Mouse (Mus musculus) kidney, postnatal 4 days (tissue): ENCODE results near the gene Hand1.
"Not testable (repeated sequence)": the region's sequence is repeated elsewhere in the genome, so short reads cannot be mapped to it uniquely, and the experiment has no call there.

Experiments used
- DNase-seq, 2 experiments: peaks; one replicate each; pipeline ENCODE4 v3.0.0; 2021; ENCODE audit warnings: mixed read lengths in 2 of 2

The Hand1 gene

GRCm38 (mm10) chr11:57833296-57833977 lies 819 bp upstream of the Hand1 start:
- DNase-seq, result peak in 1 of 2 experiments; percentile 38

DNA sequence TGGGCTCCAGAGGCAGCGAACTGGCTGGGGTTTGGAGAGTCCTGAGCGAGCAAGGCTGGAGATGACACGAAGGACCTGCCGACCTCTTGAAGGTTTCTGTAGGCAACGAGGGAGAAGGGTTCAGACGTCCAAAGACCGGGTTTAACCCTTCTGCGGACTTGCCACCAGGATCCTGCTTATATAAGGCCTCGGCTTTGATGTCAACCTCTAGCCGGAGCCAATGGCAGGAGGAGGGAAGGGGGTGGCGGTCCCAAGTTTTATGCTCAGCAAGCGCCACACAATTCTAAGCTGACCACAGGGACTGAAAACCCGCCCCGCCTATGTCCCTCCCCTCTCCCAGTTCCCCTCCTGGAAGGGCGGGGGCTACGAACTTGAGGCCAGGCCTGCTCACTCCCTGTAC lies 757 bp downstream of the Hand1 start:
- no peak for DNase-seq

DNA sequence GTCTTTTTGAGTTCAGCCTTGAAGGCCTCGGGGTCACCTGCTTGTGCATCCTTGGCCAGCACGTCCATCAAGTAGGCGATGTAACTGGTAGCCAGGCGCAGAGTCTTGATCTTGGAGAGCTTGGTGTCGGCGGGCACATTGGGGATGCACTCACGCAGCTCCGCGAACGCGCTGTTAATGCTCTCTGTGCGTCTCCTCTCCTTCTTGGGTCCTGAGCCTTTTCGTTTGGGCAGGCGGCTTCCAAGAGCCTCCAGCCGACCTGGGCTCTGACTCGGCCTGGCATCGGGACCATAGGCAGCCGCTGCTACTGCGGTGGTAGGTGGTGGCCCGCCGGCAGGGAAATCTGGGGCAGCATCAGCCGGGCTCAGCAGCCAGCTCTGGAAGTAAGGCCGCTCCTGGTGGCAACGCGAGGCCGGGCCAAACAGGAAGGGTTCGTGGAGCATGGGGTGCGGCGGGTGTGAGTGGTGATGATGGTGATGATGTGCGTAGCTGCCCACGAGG lies 1.3 kb downstream of the Hand1 start:
- no peak for DNase-seq

- DNase-seq, result no peak
Measured at GRCm38 (mm10) chr11:57829871-57830775, 2.5 kb downstream of the Hand1 start.

- peak in 1 of 2 experiments; percentile 48 for DNase-seq
Measured at GRCm38 (mm10) chr11:57828955-57829870, 3.4 kb downstream of the Hand1 start.

DNA sequence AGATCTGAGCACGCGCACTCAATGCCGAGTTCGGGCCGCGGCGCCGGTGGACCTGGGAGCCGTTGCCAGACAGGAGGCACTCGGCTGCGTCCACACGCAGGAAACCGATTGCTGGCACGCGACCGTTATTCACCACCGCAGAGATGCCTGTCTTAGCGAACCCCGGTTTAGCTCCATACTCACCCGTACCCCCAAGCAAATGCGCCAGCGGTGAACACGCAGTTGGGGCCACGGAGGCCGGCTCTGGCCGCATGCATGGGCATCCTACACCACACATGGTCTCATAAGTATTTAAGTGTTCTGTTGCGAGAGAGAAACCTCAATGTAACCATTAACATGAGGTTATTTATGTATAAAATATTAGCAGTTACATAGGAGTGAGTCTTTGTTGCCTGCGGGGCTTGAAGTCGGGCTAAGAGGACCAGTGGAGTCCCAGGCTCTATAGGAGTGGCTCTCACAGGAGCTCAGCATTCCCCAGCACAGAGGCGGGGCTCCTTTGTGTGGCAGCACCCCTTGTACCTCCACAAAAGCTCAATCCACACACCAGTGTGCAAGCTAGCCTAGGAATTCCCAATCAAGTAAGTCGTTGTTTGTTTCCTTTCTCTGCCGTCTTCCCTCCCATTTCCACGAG lies 4.6 kb downstream of the Hand1 start:
- peak in 1 of 2 experiments; percentile 54 for DNase-seq

- peak; percentile 36 to 47 for DNase-seq
Measured at GRCm38 (mm10) chr11:57827048-57827914, 5.3 kb downstream of the Hand1 start.

DNA sequence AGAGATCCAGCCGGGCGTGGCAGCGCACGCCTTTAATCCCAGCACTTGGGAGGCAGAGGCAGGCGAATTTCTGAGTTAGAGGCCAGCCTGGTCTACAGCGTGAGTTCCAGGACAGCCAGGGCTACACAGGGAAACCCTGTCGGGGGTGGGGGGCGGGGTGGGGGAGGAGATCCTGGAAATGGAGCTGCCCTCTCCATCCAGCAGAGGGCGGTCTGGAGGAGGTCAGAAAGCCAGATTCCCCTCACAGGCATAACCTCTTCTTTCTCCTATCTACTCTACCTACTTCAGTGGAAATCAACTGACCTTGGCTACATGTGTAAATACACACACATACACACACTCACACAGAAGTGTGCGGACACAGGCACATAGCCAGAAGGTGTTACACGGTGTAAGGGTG lies 7.4 kb downstream of the Hand1 start:
- not testable (repeated sequence) for DNase-seq

DNA sequence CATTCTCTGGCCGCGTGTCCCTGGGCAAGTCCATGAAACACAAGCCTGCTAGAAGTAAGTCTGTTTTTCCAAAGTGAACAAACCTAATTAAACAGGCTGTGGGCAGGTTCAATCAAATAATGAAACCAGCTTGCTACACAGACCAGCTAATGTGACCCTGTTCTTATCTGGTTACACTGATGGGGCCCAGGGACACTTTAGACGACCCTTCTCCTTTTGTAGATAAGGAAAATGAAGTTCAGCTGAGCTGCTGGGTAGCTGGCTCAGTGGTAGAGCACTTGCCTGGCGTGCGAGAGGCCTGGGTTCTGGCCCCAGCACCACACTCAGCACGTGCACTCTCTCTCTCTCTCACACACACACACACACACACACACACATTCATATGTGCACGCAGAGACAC lies 8.9 kb downstream of the Hand1 start:
- DNase-seq, result no peak

- not testable (repeated sequence) for DNase-seq
Measured at GRCm38 (mm10) chr11:57823159-57823558, 9.5 kb downstream of the Hand1 start.

DNA sequence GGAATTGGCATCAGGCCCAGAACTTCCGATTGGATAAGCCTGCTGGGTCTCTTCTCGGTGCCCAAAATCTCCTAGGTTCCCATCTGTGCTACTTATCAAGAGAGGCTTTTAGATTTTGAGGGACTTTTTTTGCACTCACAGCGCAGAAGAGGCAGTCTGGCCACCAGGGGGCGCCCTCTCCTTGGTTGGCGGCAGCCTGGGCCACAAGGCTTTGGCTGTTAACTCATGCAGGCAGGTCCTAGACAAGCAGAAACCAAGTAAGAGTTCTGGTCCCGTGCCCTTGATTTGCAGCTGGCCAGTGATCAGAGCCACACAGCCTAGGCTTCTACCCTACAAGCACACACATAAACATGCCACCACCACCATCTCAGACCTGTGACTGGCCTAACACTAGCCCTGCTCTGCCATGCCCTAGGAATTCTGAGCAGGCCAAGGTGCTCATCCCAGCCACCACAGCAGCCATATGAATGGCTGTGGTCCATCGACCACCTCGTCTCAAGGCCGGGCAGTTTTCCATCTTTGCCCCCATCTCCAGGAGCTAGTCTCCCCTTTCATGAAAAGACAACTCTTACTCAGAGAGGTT lies 12.5 kb downstream of the Hand1 start:
- peak; percentile 92 to 93 for DNase-seq

GRCm38 (mm10) chr11:57818189-57818588 lies 14.4 kb downstream of the Hand1 start:
- DNase-seq, result no peak

DNA sequence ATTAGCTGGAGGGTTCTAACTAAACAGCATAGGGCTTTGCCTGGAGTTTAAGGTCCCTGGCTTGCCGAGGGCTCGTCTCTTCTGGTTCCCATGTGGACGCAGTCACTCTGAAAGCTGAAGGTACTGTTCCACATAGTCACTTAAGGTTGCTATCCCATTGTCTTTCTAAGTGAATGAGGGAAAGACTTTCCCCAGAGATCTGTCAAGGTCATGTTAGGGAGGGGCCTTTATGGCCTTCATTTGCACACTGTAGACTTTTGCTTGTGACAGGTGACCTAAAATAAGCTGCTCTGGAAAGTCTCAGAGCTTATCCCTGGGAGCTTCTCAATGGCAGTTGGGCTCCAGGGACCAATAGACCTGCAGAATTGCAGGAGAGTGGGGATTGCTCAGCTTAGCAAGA lies 19.0 kb downstream of the Hand1 start:
- no peak for DNase-seq

DNA sequence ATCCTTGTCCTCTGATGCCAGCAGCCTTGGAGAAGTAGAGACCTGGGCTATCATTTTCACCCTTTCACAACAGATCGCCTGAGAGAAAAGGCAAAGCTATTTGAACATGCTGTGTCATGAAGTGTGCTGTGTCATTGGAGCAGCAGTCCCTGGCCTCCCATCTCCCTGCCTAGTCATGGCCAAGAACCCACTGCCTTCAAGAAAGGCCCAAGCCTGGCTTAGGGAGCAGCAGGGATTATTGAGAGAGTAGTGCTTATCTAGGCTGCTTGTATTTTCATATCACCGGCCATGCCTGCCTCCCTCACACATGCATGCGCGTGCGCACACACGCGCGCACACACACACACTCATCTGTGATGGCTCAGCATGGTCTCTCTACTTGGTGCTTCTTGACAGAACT lies 20.4 kb downstream of the Hand1 start:
- DNase-seq, result no peak

DNA sequence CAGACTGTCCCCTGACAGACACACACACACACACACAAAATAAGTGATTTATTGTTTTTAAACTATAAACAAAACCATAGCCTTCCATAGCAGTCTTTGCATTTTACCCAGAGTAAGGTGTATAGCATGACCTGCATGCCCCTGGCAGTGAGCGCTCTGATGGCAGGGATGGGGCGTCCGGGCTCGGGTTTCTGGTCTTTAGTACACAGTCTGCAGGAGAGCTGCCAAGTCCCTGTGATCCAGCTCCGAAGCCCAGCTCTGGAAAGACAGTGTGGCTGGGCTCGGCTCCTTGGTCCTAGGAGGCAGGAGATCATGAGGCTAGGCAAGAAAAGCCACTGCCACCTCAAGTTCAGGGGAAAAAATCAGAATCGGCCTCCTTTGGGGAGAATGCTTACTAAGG lies 21.6 kb downstream of the Hand1 start:
- DNase-seq, result no peak

DNA sequence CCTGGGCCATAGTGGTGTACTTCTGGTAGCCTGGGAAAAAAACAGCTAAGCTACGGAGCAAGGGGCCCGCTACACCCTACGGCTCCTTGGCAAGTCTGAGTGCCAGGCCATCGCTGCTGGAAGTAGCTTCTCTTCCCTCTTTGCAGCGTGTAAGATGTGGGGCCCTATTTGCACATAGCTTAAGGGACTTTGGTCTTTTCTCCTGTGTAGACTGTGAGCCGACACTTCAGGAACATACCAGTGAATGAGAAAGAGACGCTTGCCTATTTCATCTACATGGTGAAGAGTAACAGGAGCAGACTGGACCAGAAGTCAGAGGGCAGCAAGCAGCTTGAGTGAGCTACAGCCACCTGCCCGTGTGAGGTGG lies 22.9 kb downstream of the Hand1 start:
- DNase-seq, result no peak

GRCm38 (mm10) chr11:57809017-57809731 lies 23.4 kb downstream of the Hand1 start:
- no peak for DNase-seq

DNA sequence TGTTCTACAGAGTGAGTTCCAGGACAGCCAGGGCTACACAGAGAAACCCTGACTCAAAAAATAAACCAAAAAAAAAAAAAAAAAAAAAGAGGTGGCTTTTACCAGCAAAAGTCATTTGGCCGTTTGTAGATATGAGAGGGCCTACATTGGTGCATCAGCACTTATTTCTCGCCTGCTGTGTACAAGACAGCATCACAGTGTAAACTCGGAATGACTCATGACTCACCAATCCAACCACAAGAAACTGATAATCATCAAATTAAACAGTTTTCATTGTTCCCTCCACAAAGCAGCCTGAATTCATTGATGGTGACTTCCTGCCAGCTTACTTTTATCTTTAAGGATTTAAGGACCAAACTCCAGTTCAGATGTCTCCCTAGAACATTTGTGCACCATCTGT lies 27.6 kb downstream of the Hand1 start:
- DNase-seq, result no peak

- no peak for DNase-seq
Measured at GRCm38 (mm10) chr11:57802511-57802870, 30.1 kb downstream of the Hand1 start.

GRCm38 (mm10) chr11:57801766-57802510 lies 30.7 kb downstream of the Hand1 start:
- peak; percentile 78 to 86 for DNase-seq
